Mouse (Mus musculus): ENCODE data around the gene Gm21650. TPM values are rescaled to one million over a fixed set of nuclear protein-coding genes. Genes with fewer than 3 reads are reported as not detected.
"Not testable (repeated sequence)": the region's sequence is repeated elsewhere in the genome, so short reads cannot be mapped to it uniquely, and the experiment has no call there.

The Gm21650 gene
- polyA plus RNA-seq (2016; fragmentation: Nextera tagmentation; extraction: Ambion mirVana), result not detected in 2 replicates

- H3K27ac ChIP-seq (replicated peaks); H3K36me3 ChIP-seq; DNase-seq (ENCODE audit: low spot score); H3K4me1 ChIP-seq; H3K4me3 ChIP-seq; H3K27me3 ChIP-seq (ENCODE audit: low read depth, poor library complexity, severe bottlenecking); H3K9me3 ChIP-seq (replicated peaks): not testable (repeated sequence)
- no CpG with 5 or more reads among the region's 6 CpGs for WGBS
Observed at GRCm38 (mm10) chrY:77692508-77692907, at the start of gene Gm21650. Gene Gm21650 (plus strand): TSS chrY:77692808.

Data from midbrain, embryonic 10.5 days (tissue).